Mouse (Mus musculus): ENCODE measurements around the gene Uox. TPM values are rescaled to one million over a fixed set of nuclear protein-coding genes. Genes with fewer than 3 reads are reported as not detected.

Uox gene
- polyA plus RNA-seq, 1 experiment, result not detected

DNA sequence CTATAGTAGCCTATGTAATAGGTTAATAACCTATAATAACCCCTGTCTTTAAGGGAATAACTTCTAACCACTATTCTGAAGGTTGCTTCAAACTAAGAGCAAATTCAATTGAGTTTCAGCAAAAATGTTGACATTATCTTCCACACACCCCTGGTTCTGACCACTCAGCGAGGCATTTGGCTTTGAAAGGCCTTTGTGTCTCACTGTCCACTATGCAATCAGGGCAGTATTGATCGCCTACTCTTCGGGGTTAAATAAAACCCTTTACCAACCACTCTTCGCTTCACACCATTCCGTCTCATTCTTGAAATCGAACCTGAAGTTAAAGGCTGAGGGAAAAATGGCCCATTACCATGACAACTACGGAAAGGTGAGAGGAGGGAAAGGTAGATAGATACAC is 26.6 kb downstream of the Uox start:
- Histone ChIP-seq H3K9me3 (ENCODE audit: control insufficient read depth, low read length) (no peaks in the 10 kb centered on the region), H3K4me3 (replicated peaks) (no peak overlapping the region), H3K4me1 (ENCODE audit: control insufficient read depth) (peaks cover 9% of the 10 kb centered on the region), H3K36me3 (ENCODE audit: control insufficient read depth) (no peaks in the 10 kb centered on the region), H3K27me3 (ENCODE audit: control insufficient read depth) (no peaks in the 10 kb centered on the region)
- no peak for TF ChIP-seq GATA1 (IDR thresholded peaks at IDR 0.05; ENCODE audit: low read length)
- no peak for TF ChIP-seq TAL1 (IDR thresholded peaks at IDR 0.05; ENCODE audit: low read length)

- no peaks in the 10 kb centered on the region for H3K27me3 ChIP-seq (ENCODE audit: control insufficient read depth)
- H3K4me1 ChIP-seq (ENCODE audit: control insufficient read depth), result peaks cover 9% of the 10 kb centered on the region
- H3K36me3 ChIP-seq (ENCODE audit: control insufficient read depth), result no peaks in the 10 kb centered on the region
- no peak for TF ChIP-seq TAL1 (IDR thresholded peaks at IDR 0.05; ENCODE audit: low read length)
- TF ChIP-seq GATA1 (IDR thresholded peaks at IDR 0.05; ENCODE audit: low read length), result no peak
- no peak overlapping the region for H3K4me3 ChIP-seq (replicated peaks)
- no peaks in the 10 kb centered on the region for H3K9me3 ChIP-seq (ENCODE audit: control insufficient read depth, low read length)
These were observed 28.2 kb downstream of the Uox start for GRCm38 (mm10) chr3:146598411-146598810.

- Histone ChIP-seq H3K4me1 (ENCODE audit: control insufficient read depth) (peaks cover 9% of the 10 kb centered on the region), H3K4me3 (replicated peaks) (no peak overlapping the region), H3K36me3 (ENCODE audit: control insufficient read depth) (no peaks in the 10 kb centered on the region), H3K9me3 (ENCODE audit: control insufficient read depth, low read length) (no peaks in the 10 kb centered on the region), H3K27me3 (ENCODE audit: control insufficient read depth) (no peaks in the 10 kb centered on the region)
- TF ChIP-seq GATA1 (IDR thresholded peaks at IDR 0.05; ENCODE audit: low read length), result no peak
- TF ChIP-seq TAL1 (IDR thresholded peaks at IDR 0.05; ENCODE audit: low read length), result no peak
These were observed 29.1 kb downstream of the Uox start for GRCm38 (mm10) chr3:146599198-146599900.

DNA sequence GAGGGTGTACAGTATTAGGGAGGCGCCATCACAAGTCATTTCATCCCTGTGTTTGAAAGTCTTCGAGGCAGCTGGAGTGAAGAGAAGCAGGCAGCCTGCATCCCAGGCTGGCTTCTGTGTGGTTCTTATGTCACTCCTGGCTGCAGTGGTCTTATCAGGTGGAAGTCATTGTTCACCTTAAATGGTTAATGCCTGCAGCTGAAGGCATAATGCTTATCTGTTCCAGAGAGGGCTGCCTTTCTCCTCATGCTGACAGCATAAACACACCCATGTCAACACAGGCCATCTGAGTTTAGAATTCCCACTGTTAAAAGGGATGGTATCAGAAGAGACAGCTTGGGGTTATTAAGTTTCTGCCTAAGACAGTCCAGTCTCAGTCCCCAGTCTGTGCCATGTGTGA is 31.0 kb downstream of the Uox start:
- Histone ChIP-seq H3K4me3 (replicated peaks) (no peak overlapping the region), H3K27me3 (ENCODE audit: control insufficient read depth) (no peaks in the 10 kb centered on the region), H3K9me3 (ENCODE audit: control insufficient read depth, low read length) (no peaks in the 10 kb centered on the region), H3K36me3 (ENCODE audit: control insufficient read depth) (no peaks in the 10 kb centered on the region), H3K4me1 (ENCODE audit: control insufficient read depth) (peaks cover 9% of the 10 kb centered on the region)
- no peak for TF ChIP-seq GATA1 (IDR thresholded peaks at IDR 0.05; ENCODE audit: low read length)
- TF ChIP-seq TAL1 (IDR thresholded peaks at IDR 0.05; ENCODE audit: low read length), result no peak

- no peaks in the 10 kb centered on the region for H3K36me3 ChIP-seq (ENCODE audit: control insufficient read depth)
- H3K4me1 ChIP-seq (ENCODE audit: control insufficient read depth), result peaks cover 9% of the 10 kb centered on the region
- TF ChIP-seq TAL1 (IDR thresholded peaks at IDR 0.05; ENCODE audit: low read length) (no peak), GATA1 (IDR thresholded peaks at IDR 0.05; ENCODE audit: low read length) (no peak)
- H3K9me3 ChIP-seq (ENCODE audit: control insufficient read depth, low read length), result no peaks in the 10 kb centered on the region
- H3K4me3 ChIP-seq (replicated peaks), result no peak overlapping the region
- H3K27me3 ChIP-seq (ENCODE audit: control insufficient read depth), result no peaks in the 10 kb centered on the region
These were observed 32.3 kb downstream of the Uox start for GRCm38 (mm10) chr3:146602531-146602930.

GRCm38 (mm10) chr3:146604647-146605046 is 34.4 kb downstream of the Uox start:
- no peaks in the 10 kb centered on the region for H3K27me3 ChIP-seq (ENCODE audit: control insufficient read depth)
- peaks cover 9% of the 10 kb centered on the region for H3K4me1 ChIP-seq (ENCODE audit: control insufficient read depth)
- no peak overlapping the region for H3K4me3 ChIP-seq (replicated peaks)
- no peaks in the 10 kb centered on the region for H3K9me3 ChIP-seq (ENCODE audit: control insufficient read depth, low read length)
- H3K36me3 ChIP-seq (ENCODE audit: control insufficient read depth), result no peaks in the 10 kb centered on the region
- TF ChIP-seq GATA1 (IDR thresholded peaks at IDR 0.05; ENCODE audit: low read length) (no peak), TAL1 (IDR thresholded peaks at IDR 0.05; ENCODE audit: low read length) (no peak)

- Histone ChIP-seq H3K4me1 (ENCODE audit: control insufficient read depth) (no peaks in the 10 kb centered on the region), H3K36me3 (ENCODE audit: control insufficient read depth) (no peaks in the 10 kb centered on the region)
These were observed 37.1 kb downstream of the Uox start for GRCm38 (mm10) chr3:146607368-146607767.

GRCm38 (mm10) chr3:146610322-146610721 is 40.1 kb downstream of the Uox start:
- peaks cover 2% of the 10 kb centered on the region for H3K4me1 ChIP-seq (ENCODE audit: control insufficient read depth)
- TF ChIP-seq TAL1 (IDR thresholded peaks at IDR 0.05; ENCODE audit: low read length) (no peak), GATA1 (IDR thresholded peaks at IDR 0.05; ENCODE audit: low read length) (no peak)
- H3K4me3 ChIP-seq (replicated peaks), result no peak overlapping the region
- H3K27me3 ChIP-seq (ENCODE audit: control insufficient read depth), result peaks cover 3% of the 10 kb centered on the region; the same call in 1 of the 2 replicates
- no peaks in the 10 kb centered on the region for H3K9me3 ChIP-seq (ENCODE audit: control insufficient read depth, low read length)
- no peaks in the 10 kb centered on the region for H3K36me3 ChIP-seq (ENCODE audit: control insufficient read depth)

More at GRCm38 (mm10) chr3:146607368-146607767, 37.1 kb downstream of the Uox start:
- Histone ChIP-seq H3K4me3 (replicated peaks) (no peak overlapping the region), H3K27me3 (ENCODE audit: control insufficient read depth) (no peaks in the 10 kb centered on the region), H3K9me3 (ENCODE audit: control insufficient read depth, low read length) (no peaks in the 10 kb centered on the region)
- TF ChIP-seq GATA1 (IDR thresholded peaks at IDR 0.05; ENCODE audit: low read length) (no peak), TAL1 (IDR thresholded peaks at IDR 0.05; ENCODE audit: low read length) (no peak)

GRCm38 (mm10) chr3:146611261-146611660 is 41.0 kb downstream of the Uox start:
- H3K36me3 ChIP-seq (ENCODE audit: control insufficient read depth), result no peaks in the 10 kb centered on the region
- TF ChIP-seq TAL1 (IDR thresholded peaks at IDR 0.05; ENCODE audit: low read length) (no peak), GATA1 (IDR thresholded peaks at IDR 0.05; ENCODE audit: low read length) (no peak)
- H3K4me3 ChIP-seq (replicated peaks), result no peak overlapping the region
- no peaks in the 10 kb centered on the region for H3K9me3 ChIP-seq (ENCODE audit: control insufficient read depth, low read length)
- H3K27me3 ChIP-seq (ENCODE audit: control insufficient read depth), result peaks cover 3% of the 10 kb centered on the region; the same call in 1 of the 2 replicates
- H3K4me1 ChIP-seq (ENCODE audit: control insufficient read depth), result peaks cover 4% of the 10 kb centered on the region

Measured in erythroblast, embryonic 14.5 days (primary cell).